Mouse (Mus musculus) inflammation-experienced regulatory T-cells (primary cell): ENCODE measurements around the gene Moxd2. TPM values are rescaled to one million over a fixed set of nuclear protein-coding genes. Genes with fewer than 3 reads are reported as not detected.

ENCODE experiments used
- polyA plus RNA-seq, 2 experiments: library from polyadenylated mRNA; unstranded; fragments of 100-300 nt; shearing (Covaris generic); gene quantifications; one replicate each; pipeline ENCODE4 v1.2.1; 2017

Moxd2 gene
- under 1 TPM in 1 of 2 experiments, not detected in 1; 0.11 TPM for polyA plus RNA-seq

DNA sequence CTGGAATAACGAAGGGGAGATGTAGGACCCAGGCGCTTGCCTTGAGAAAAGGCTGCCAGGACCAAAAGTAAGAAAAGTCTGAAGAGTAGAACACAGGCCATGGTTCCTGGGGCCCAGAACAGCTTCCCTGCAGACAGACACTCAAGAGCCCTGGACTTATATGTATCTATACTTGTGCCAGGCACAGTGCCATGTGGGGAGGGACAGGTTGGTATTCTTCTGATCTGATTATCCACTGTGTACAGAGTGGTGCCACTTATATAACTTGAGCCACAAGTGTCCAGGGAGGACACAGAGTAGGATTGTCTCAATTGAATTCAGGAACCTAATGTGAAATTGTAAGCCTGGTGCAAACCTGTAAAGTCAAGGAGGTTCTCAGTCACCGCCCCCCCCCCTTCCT lies at the start of gene Moxd2:
Moxd2 (minus strand) TSS at position 101 of the 400 bp plus-strand sequence.

GRCm38 (mm10) chr6:40900287-40900686 lies 13.0 kb upstream of the Moxd2 start, which contains the start of gene Prss58:
Gene Prss58, minus strand, starts transcription at chr6:40900387.

Other genes with a start within 250 kb of the Moxd2 start
- not detected for gene Prss58, start 12.9 kb upstream of the Moxd2 start, polyA plus RNA-seq
- 1 to 10 TPM in 1 of 2 experiments, under 1 TPM in 1; 0.19 to 2.1 TPM for gene 1700074P13Rik, start 53.1 kb upstream of the Moxd2 start, polyA plus RNA-seq
- gene Gm4744, start 64.4 kb upstream of the Moxd2 start, polyA plus RNA-seq: not detected
- gene 1810009J06Rik, start 77.3 kb upstream of the Moxd2 start, polyA plus RNA-seq: under 1 TPM in 1 of 2 experiments, not detected in 1; 0.33 TPM
- 1 to 10 TPM in 1 of 2 experiments, not detected in 1; 3.3 TPM for gene Gm2663, start 112.0 kb upstream of the Moxd2 start, polyA plus RNA-seq
- under 1 TPM; 0.14 to 0.26 TPM for gene 2210010C04Rik, start 148.0 kb upstream of the Moxd2 start, polyA plus RNA-seq